Comparison of ENCODE assay signal across 8 mouse cellular contexts in the genomic region with DNA sequence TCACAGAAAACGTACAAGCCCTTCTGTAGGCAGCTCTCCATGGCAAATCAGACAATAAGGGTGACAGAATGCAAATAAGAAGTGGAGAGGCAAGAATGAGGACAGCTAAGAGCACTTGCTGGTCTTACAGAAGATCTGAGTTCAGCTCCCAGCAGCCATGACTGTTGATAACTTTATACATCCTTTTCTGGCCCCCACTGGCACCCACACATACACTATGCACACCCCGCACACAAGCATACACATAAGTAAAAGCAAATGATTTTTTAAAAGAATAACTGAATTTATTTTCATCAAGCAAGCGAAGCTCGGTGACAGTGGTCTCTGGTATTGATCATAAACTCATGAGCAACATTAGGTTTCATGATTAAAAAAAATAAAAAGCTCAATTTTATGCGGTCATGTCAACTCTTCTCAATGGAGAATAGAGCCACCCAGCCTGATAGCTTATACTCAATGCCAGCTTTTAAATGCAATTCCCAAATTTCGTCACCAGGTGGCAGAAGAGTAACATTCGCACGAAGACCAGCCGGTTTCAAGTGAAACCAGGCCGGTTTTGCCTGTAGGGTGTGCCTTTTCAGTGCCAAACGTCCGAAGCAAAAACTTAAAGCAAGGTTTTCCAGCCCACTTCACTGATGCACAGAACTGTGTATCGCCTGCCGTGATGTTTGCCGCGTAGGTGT.
DNase-seq lines count a peak whose midpoint lies in the region; ATAC-seq and TF ChIP-seq lines count a peak whose summit lies in the region.

No protein-coding gene starts in this region.

- 13% methylated on average over 16 of the region's 16 CpGs for WGBS in hindbrain, postnatal 0 days

- no peaks in the 10 kb centered on the region for H3K36me3 ChIP-seq in hindbrain, postnatal 0 days (ENCODE audit: insufficient read depth, low read length)

- peak; percentile 88 for DNase-seq in ZHBTc4 (ENCODE audit: low read depth, low spot score)
- peak; percentile 61 to 82 for DNase-seq in cerebellum, postnatal 36 days
- DNase-seq in gastrocnemius, adult 2 months, result peak; percentile 73
- peak; percentile 95 for DNase-seq in hindbrain, postnatal 0 days (ENCODE audit: low spot score)
- peak; percentile 86 to 91 for DNase-seq in left cerebral cortex, adult 18-20 months (ENCODE audit: low spot score in 2 of 2)
- peak; percentile 56 to 88 for DNase-seq in lung, postnatal 4 days
- DNase-seq in retina, postnatal 7 days (ENCODE audit: low read depth, low spot score), result peak; percentile 69
- DNase-seq in urinary bladder, postnatal 25 days (ENCODE audit: low spot score), result peak; percentile 76

- H3K4me2 ChIP-seq in hindbrain, postnatal 0 days (ENCODE audit: low read depth, low read length), result peak overlapping the region; percentile 37; the same call in 1 of the 2 replicates

- H3K9ac ChIP-seq in hindbrain, postnatal 0 days (replicated peaks; ENCODE audit: low read length), result no peak overlapping the region

- H3K4me1 ChIP-seq in hindbrain, postnatal 0 days (ENCODE audit: insufficient read depth, low read length), result no peaks in the 10 kb centered on the region

- intact Hi-C loops in gastrocnemius, adult 2 months (cut with DNase I), result loop anchor here (1.0 to 5.0 kb wide), 3 partner anchors 176 to 209 kb away; partner anchors contain the start of gene Arhgef28

- H3K27ac ChIP-seq in gastrocnemius, adult 2 months, result peak overlapping the region; percentile 75
- no peak overlapping the region for H3K27ac ChIP-seq in hindbrain, postnatal 0 days

- peak; percentile 93 for TF ChIP-seq CTCF in gastrocnemius, adult 2 months (IDR thresholded peaks at IDR 0.05)
- TF ChIP-seq CTCF in hindbrain, postnatal 0 days (IDR thresholded peaks at IDR 0.05; ENCODE audit: low read depth), result peak; percentile 96

- ATAC-seq in hindbrain, postnatal 0 days, result peak; percentile 77

- no peaks in the 10 kb centered on the region for H3K27me3 ChIP-seq in hindbrain, postnatal 0 days (ENCODE audit: insufficient read depth, low read length)

- no peaks in the 10 kb centered on the region for H3K9me3 ChIP-seq in hindbrain, postnatal 0 days (ENCODE audit: low read length)

- peak overlapping the region; percentile 73 for H3K4me3 ChIP-seq in gastrocnemius, adult 2 months
- H3K4me3 ChIP-seq in hindbrain, postnatal 0 days (ENCODE audit: low read length), result 0 out of 2 replicates have a peak overlapping the region, but pooled peaks have one; percentile 14
